Mouse (Mus musculus) embryonic facial prominence, embryonic 10.5 days (tissue): ENCODE measurements around the gene Gpr146. TPM values are rescaled to one million over a fixed set of nuclear protein-coding genes. Genes with fewer than 3 reads are reported as not detected.

Source experiments
- DNase-seq: peaks from one replicate; pipeline ENCODE4 v3.0.0-alpha.2; 2017; ENCODE audit warnings: low spot score
- H3K27ac ChIP-seq: fragments of 300-500 bp; sonication (generic); replicated peaks from 2 replicates; pipeline ENCODE4 v1.5.1; 2016; ENCODE audit warnings: mild to moderate bottlenecking
- H3K27me3 ChIP-seq: fragments of 300-500 bp; sonication (generic); replicated peaks from 2 replicates; pipeline ENCODE4 v1.6.1; 2016; ENCODE audit warnings: low read depth, mild to moderate bottlenecking; ENCODE audit not compliant: poor library complexity, severe bottlenecking
- H3K36me3 ChIP-seq: fragments of 300-500 bp; sonication (generic); replicated peaks from 2 replicates; pipeline ENCODE4 v1.6.1; 2016; ENCODE audit warnings: mild to moderate bottlenecking, moderate library complexity
- H3K4me1 ChIP-seq: fragments of 300-500 bp; sonication (generic); 2 replicates; pipeline ENCODE4 v1.6.1; 2016
- H3K4me3 ChIP-seq: fragments of 300-500 bp; sonication (generic); 2 replicates; pipeline ENCODE4 v1.5.1; 2016; ENCODE audit warnings: mild to moderate bottlenecking, moderate library complexity
- H3K9me3 ChIP-seq: fragments of 300-500 bp; sonication (generic); 2 replicates; pipeline ENCODE4 v1.6.1; 2016; ENCODE audit warnings: mild to moderate bottlenecking
- WGBS: fragments of 180-500 bp; shearing (Covaris S2); methylation state at CpG from one replicate; pipeline ENCODE4 v1.1.7; 2016; 5-methylcytosine and 5-hydroxymethylcytosine counted together
- polyA plus RNA-seq: library from polyadenylated mRNA; unstranded; fragments of >200 nt; fragmentation: Nextera tagmentation; extraction: Ambion mirVana; gene quantifications from 2 replicates; pipeline ENCODE4 v1.2.1, GENCODE M21; 2016

The Gpr146 gene
- polyA plus RNA-seq, 1 experiment from 2014 or later = 2.5 TPM

DNA sequence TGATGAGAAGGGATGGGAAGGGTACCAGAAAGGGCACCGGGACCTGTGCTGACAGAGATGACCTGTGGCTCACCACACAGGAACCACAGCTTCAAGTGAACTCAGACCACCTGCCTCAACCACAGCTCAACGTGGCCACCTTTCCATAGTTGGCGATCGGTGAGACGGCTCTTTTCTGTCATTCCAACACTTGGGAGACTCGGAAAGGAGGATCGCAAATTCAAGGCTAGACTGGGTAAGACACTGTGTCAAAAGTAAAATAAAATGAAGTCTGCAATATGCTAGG is 717 bp downstream of the Gpr146 start:
- peak overlapping the region; percentile 3; the same call in 1 of the 2 replicates for H3K4me3 ChIP-seq
- H3K27me3 ChIP-seq = peaks cover 5% of the 10 kb centered on the region; the same call in 1 of the 2 replicates
- peaks cover 59% of the 10 kb centered on the region for H3K4me1 ChIP-seq
- WGBS = 91% methylated on average over 7 of the region's 7 CpGs
- no peaks in the 10 kb centered on the region for H3K9me3 ChIP-seq
- no peak for DNase-seq
- no peaks in the 10 kb centered on the region for H3K36me3 ChIP-seq
- H3K27ac ChIP-seq = peak overlapping the region; percentile 78

DNA sequence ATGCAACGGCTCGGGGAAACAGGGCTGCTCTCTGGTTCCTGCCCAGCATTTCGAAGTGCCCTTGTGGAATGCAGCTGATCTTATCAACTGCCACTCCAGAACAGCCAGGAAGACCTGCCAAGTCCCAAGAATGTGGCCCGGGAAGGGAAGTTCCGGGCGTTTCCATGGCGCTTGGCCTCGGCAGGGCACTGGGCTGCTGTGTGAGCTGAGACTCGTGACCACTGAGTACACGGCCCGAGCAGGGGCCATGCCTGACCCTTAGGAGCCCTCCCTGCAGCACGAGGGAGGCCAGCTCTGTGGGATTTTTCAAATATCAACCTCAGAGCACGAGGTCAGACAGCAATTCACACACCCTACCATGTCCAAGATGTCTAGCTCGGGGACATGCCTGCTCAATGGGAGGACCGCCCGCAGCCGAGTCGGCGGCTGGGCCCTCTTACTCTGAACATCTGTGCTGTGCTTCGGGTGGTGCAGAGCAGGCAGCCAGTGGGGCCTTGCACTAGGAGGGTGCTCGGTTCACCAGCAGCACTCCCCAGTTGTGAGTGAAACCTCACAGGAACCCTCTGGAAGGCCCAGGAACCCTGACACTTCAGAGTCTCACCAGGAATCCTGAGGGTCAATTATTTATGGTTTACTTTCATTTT is 1.6 kb downstream of the Gpr146 start:
- no peaks in the 10 kb centered on the region for H3K9me3 ChIP-seq
- 53% methylated on average over 21 of the region's 21 CpGs for WGBS

DNA sequence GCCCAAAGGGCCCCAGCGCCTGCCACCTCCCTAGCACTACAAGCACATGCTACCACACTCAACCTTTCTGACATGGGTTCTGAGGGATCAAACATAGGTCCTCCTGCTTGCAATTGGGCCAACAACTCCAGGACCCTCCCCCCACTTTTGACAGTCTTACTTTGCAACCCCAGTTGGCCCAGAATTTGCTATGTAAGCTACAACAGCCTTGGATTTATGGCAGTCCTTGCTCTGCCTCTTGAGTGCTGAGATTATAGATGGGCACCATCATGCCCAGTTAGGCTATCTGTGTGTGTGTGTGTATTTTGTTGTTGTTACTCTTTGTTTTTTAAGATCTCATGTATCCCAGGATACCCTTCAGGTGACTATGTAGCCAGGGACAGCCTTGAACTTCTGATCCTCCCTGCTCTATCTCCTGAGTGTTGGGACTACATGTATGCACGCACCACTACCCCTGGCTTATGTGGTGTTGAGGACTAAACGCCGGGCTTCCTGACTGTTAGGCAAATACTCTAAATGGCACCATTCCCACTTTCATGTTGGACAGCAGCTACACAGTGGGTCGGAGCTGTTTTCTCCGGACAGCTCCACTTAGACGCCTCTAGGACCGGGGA is 2.4 kb downstream of the Gpr146 start:
- peaks cover 62% of the 10 kb centered on the region for H3K4me1 ChIP-seq
- peak overlapping the region; percentile 83 for H3K4me3 ChIP-seq
- H3K27me3 ChIP-seq = peaks cover 5% of the 10 kb centered on the region; the same call in 1 of the 2 replicates
- H3K27ac ChIP-seq = peak overlapping the region; percentile 83
- WGBS = 27% methylated on average over 8 of the region's 8 CpGs
- DNase-seq = no peak
- no peaks in the 10 kb centered on the region for H3K9me3 ChIP-seq
- no peaks in the 10 kb centered on the region for H3K36me3 ChIP-seq

More for the DNA sequence above, 1.6 kb downstream of the Gpr146 start:
- Histone ChIP-seq H3K36me3 (no peaks in the 10 kb centered on the region), H3K27me3 (peaks cover 5% of the 10 kb centered on the region; the same call in 1 of the 2 replicates), H3K27ac (peak overlapping the region; percentile 83), H3K4me3 (no peak overlapping the region), H3K4me1 (peaks cover 59% of the 10 kb centered on the region)
- peak; percentile 59 for DNase-seq

DNA sequence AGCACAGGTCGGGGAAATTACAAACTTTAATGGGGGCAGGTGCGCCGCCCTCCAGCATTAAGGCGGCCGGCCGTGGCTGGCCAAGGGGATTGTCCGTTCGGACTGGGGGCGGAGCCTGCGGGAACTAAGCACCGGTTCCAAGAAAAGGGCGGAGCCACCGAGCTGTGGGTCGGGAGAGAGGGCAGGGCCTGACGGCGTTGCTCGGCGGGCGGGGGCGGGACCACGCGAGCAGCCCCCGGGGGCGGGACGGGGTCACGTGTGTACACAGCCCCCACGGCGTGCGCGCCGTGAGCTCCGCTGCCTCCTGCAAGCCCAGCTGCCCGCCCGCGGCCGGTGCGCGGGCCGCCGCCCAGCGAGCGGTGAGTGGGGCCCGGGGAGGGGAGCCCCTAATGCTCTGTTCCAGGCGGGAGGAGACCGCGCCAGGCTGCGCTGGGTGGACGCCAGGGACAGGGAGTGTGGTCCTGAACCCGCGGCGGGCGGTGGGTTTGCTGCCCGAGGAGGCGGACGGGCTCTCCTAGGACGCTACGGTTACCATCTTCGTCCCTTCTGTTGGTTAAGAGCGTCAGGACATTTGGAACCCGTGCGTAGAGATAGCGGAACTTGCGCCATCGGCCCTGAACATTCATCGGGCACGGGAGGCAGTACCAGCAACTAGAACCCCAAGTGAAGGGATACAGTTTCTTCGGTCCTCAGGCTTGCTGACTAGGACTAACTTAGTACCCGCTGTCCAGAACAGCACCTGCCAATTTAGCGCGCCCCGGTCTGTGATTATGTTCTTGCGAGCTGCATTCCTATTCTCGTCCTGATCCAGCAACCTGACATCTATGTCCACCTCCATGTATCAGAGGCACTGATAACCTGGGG is 3.1 kb downstream of the Gpr146 start:
- Histone ChIP-seq H3K4me1 (peaks cover 66% of the 10 kb centered on the region), H3K36me3 (no peaks in the 10 kb centered on the region), H3K27me3 (peaks cover 5% of the 10 kb centered on the region; the same call in 1 of the 2 replicates), H3K9me3 (no peaks in the 10 kb centered on the region), H3K4me3 (peak overlapping the region; percentile 83), H3K27ac (peak overlapping the region; percentile 83)
- DNase-seq = peak; percentile 91
- WGBS = 2% methylated on average over 73 of the region's 73 CpGs

DNA sequence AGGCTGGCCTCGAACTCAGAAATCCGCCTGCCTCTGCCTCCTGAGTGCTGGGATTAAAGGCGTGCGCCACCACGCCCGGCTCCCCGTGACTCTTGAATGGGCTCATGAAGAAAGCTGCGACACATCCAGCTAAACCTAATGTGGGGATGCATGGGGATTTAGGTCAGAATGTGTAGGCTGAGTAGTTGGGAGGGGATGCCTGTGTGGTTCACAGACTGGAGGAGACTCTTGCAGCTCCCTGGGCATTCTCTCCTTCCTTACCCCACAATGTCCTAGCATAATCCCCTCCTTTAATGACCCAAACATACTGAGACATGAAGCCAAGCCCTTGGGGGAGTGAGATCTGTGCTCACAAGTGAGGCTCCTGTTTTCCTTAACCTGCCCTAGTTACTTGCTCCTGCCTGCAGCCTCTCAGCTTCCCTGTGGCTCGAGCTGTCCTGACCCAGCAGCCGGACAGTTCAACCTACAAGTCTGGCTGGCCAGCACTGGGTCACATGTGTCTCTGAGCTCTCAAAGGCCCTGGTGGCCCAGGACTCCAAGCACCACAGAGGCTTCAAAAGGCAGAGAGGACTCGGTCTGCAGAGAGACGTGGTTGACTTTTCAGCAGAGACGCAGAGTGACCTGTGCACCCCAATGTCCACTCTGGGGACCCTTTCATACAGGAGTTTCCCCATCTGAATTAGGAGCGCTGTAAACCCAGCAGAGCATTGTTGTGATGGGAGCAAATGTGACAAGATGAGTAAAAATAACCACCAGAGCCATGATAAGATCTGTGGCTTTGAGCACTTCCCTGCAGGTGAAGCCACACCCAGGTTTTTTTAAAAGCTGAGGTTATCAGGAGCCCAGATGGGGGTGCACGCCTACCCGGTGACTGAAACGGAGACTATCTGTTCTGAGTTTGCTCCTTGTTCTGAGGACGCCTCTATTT is 4.4 kb downstream of the Gpr146 start:
- DNase-seq = no peak
- Histone ChIP-seq H3K9me3 (no peaks in the 10 kb centered on the region), H3K4me3 (peak overlapping the region; percentile 31; the same call in 1 of the 2 replicates), H3K36me3 (no peaks in the 10 kb centered on the region), H3K4me1 (peaks cover 66% of the 10 kb centered on the region), H3K27ac (peak overlapping the region; percentile 57; the same call in 1 of the 2 replicates), H3K27me3 (peaks cover 5% of the 10 kb centered on the region; the same call in 1 of the 2 replicates)
- WGBS = 82% methylated on average over 18 of the region's 18 CpGs

DNA sequence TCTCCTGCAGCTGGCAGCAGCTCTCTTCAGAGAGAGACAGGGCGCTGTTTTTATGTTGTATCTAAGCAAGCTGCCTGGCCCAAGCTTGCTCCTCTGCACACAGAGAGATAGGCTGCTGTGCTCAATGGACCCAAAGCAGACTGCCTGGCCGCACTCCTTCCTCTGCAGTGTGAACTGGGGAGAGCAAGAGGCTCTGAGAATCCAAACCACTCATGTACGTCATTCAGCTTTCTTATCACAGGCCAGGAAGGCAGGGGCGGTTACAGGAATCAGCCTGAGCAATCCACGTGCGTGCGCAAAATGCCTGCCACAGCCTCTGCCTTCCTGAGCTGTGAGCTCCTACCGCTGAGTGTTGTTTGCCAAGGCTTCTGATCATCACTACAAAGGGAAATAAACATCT is 5.3 kb downstream of the Gpr146 start:
- DNase-seq = no peak
- Histone ChIP-seq H3K27ac (peak overlapping the region; percentile 49), H3K9me3 (no peaks in the 10 kb centered on the region), H3K4me1 (peaks cover 65% of the 10 kb centered on the region), H3K27me3 (peaks cover 5% of the 10 kb centered on the region; the same call in 1 of the 2 replicates), H3K36me3 (no peaks in the 10 kb centered on the region), H3K4me3 (no peak overlapping the region)
- WGBS = 83% methylated on average over 8 of the region's 8 CpGs

DNA sequence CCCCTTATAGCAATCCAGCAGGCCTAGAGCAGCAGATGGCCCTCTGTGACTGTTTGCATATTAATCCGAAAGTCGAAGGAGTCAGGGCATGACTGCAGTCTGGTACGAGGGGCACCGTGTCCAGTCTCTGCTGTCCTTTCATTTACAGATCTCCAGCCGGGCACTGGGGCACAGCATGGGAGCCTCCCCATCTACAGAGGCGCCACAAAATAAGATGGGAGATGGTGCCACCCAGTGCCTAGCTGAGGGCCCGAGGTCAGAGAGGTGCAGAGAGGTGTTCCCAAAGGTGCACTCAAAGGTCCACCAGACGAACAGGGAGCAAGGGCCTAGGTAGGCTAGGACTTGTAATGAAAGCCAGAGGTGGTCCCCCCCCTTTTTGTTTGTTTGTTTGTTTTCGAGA is 5.7 kb downstream of the Gpr146 start:
- Histone ChIP-seq H3K4me1 (peaks cover 65% of the 10 kb centered on the region), H3K27ac (no peak overlapping the region), H3K9me3 (no peaks in the 10 kb centered on the region), H3K27me3 (peaks cover 5% of the 10 kb centered on the region; the same call in 1 of the 2 replicates), H3K36me3 (no peaks in the 10 kb centered on the region), H3K4me3 (no peak overlapping the region)
- 84% methylated on average over 9 of the region's 9 CpGs for WGBS
- no peak for DNase-seq

DNA sequence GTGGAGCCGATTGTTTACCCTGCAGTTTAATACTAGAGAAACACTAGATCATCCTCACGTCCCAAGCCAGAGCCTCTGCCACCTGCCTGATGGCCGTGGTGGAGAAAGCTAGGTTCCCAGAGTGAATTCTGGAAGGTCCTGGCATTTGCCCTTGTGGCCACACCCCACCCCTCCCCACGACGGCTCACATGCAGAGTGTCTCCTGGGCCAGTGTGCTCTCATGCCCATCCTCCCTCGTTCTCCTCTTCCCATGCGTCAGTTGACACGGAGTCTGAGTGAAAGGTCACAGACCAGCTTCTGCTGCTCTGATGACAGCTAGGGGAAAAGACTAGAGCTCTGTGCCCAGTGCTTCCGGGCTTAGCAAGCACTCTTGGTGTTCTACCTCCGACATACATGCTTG is 7.0 kb downstream of the Gpr146 start:
- Histone ChIP-seq H3K27me3 (peaks cover 5% of the 10 kb centered on the region; the same call in 1 of the 2 replicates), H3K9me3 (no peaks in the 10 kb centered on the region), H3K36me3 (no peaks in the 10 kb centered on the region), H3K27ac (peak overlapping the region; percentile 51; the same call in 1 of the 2 replicates), H3K4me1 (peaks cover 65% of the 10 kb centered on the region), H3K4me3 (no peak overlapping the region)
- WGBS = 77% methylated on average over 10 of the region's 10 CpGs
- DNase-seq = no peak

DNA sequence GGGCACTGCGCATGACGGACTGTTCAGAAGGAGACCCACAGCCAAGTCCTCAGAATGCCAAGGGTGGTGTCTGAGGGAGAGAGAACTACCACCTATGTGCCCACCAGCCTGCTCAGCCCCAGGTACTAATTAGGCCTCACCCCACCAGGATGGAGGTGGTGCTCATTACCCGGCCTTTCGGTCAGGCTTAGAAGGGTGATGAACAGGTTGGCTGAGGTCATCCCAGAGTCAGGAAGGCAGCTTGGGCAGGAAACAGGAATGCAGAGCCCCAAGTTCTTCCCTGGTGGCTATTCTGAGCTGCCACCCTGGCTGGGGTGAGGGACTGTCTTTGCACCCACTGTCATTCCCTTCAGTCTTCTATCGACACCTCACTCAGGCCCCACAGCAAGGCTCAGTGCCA is 8.6 kb downstream of the Gpr146 start:
- peaks cover 5% of the 10 kb centered on the region; the same call in 1 of the 2 replicates for H3K27me3 ChIP-seq
- DNase-seq = no peak
- 88% methylated on average over 5 of the region's 5 CpGs for WGBS

DNA sequence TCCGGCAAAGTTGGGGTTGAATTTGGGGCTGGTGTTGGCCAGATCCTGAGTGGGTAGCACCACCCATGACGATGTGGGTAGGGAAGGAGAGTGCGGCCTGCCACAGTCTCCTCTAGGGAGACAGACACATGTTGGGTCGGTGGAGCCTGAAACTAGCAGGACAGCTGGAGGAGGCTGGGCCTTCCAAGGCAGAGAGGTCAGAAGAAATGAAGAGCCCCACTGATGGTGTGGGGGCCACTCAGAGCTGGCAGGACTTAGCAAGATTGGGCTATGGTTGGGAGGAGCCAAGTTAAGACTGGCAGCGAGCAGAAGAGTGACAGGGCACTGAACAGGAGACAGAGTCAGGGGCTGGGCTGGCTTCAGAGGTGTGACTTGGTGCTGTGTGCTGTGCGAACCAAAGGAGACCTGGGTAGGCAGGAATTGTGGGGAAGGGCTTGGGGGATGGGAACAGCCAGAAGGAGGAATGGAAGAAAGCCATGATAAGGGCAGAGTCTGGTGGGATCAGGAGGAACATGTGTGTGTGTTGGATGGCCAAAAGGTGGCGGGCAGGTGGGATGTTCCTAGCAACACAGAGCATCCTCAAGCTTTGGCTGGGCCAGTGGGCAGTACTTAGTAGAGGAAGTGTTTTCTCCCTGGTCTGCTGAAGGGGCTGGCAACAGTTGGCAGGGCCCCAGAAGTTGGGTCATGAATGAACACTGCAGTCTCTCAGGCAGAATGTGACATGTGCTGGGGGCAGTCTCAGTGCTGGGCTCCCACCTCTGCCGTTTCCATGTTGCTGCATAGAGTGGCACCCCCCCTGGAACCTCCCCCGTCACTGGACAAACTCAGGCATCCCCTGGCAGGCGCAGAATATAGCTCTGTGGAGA is 10.1 kb downstream of the Gpr146 start:
- no peak for DNase-seq
- 85% methylated on average over 10 of the region's 10 CpGs for WGBS
- Histone ChIP-seq H3K4me1 (peaks cover 55% of the 10 kb centered on the region), H3K27me3 (no peaks in the 10 kb centered on the region), H3K4me3 (no peak overlapping the region), H3K27ac (peak overlapping the region; percentile 63), H3K9me3 (no peaks in the 10 kb centered on the region), H3K36me3 (0 out of 2 replicates have a peak, but pooled peaks cover 1% of the 10 kb centered on the region)

More for the DNA sequence above, 8.6 kb downstream of the Gpr146 start:
- Histone ChIP-seq H3K27ac (no peak overlapping the region), H3K9me3 (no peaks in the 10 kb centered on the region), H3K36me3 (no peaks in the 10 kb centered on the region), H3K4me1 (peaks cover 62% of the 10 kb centered on the region), H3K4me3 (no peak overlapping the region)

DNA sequence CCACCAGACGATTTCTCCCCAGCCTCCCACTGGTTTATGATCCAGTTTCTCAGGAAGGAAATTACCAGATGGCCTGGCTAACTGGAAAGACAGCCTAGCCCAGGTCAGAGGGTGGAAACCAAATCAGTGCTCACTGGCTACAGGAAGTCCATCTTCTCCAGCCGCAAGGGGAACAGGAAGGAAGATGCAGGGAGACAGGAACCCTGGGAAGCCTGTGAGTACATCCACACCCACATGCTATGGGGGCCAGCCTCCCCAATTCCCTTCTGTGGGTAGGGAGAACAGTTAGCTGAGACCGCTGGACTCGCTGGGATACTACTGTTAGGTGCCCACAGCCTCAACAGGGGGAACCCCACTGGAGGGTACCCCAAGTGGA is 10.7 kb downstream of the Gpr146 start:
- no peak overlapping the region for H3K4me3 ChIP-seq
- H3K4me1 ChIP-seq = peaks cover 51% of the 10 kb centered on the region
- H3K27ac ChIP-seq = peak overlapping the region; percentile 63
- H3K36me3 ChIP-seq = 0 out of 2 replicates have a peak, but pooled peaks cover 4% of the 10 kb centered on the region
- WGBS = 72% methylated on average over 4 of the region's 4 CpGs
- no peak for DNase-seq
- H3K27me3 ChIP-seq = no peaks in the 10 kb centered on the region
- H3K9me3 ChIP-seq = no peaks in the 10 kb centered on the region
